Mouse (Mus musculus): ENCODE results near the gene Znhit2.

DNA sequence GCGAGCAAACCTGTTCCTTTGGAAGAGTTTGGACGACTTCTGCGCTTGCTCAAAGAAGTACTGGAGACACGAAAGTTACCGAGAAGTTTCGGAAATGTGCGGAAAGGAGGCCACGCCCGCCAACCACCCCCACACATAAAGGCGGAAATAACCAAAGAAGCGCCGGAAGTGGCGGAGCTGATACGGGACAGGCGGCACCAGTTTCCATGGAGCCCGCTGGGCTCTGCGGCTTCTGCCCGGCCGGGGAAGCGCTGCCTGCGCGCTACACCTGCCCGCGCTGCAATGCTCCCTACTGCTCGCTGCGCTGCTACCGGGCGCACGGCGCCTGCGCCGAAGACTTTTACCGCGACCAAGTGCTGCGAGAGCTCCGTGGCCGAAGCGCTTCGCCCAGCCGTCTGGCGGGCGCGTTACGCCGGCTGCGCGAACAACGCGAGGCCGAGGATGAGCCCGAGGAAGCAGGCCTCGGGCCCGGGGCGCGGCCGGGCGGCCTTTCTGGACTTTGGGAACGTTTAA is at the start of gene Znhit2:
- TF ChIP-seq CTCF (IDR thresholded peaks at IDR 0.05; ENCODE audit: low read depth, low read length) (no peak), GATA1 (IDR thresholded peaks at IDR 0.05; ENCODE audit: borderline replicate concordance, low read length) (no peak), TAL1 (conservative IDR thresholded peaks at IDR 0.05; ENCODE audit: low read depth, low read length) (no peak)

All from G1E (cell line).